Mouse (Mus musculus) layer of hippocampus, adult 2 months (tissue): ENCODE measurements around the gene Ppp1r1a. TPM values are rescaled to one million over a fixed set of nuclear protein-coding genes. Genes with fewer than 3 reads are reported as not detected.

Experiments
- DNase-seq, 2 experiments: peaks; one replicate each; pipeline ENCODE4 v3.0.0; 2022; ENCODE audit warnings: low spot score in 2 of 2
- H3K27ac ChIP-seq: fragments of 200-600 bp; 2 replicates; pipeline ENCODE4 v1.8.1; 2022
- H3K4me3 ChIP-seq: fragments of 200-600 bp; 2 replicates; pipeline ENCODE4 v1.8.1; 2022; ENCODE audit warnings: mild to moderate bottlenecking
- CTCF ChIP-seq: fragments of 200-600 bp; conservative IDR thresholded peaks from 2 replicates; pipeline ENCODE4 v1.8.1; 2022; ENCODE audit warnings: antibody characterized with exemption, mild to moderate bottlenecking, moderate library complexity
- total RNA-seq, 2 experiments: library from RNA; stranded (reverse); gene quantifications; 2 replicates each; pipeline ENCODE4 v1.2.3; 2021

Ppp1r1a gene
- total RNA-seq, 2 experiments from 2014 or later = 118 to 136 TPM

GRCm38 (mm10) chr15:103535030-103535429 is 2.8 kb downstream of the Ppp1r1a start:
- DNase-seq = peak in 1 of 2 experiments; percentile 11
- no peak for TF ChIP-seq CTCF
- H3K27ac ChIP-seq = peak overlapping the region; percentile 63
- H3K4me3 ChIP-seq = no peak overlapping the region

GRCm38 (mm10) chr15:103534054-103534620 is 3.7 kb downstream of the Ppp1r1a start:
- peak in 1 of 2 experiments; percentile 9 for DNase-seq
- Histone ChIP-seq H3K4me3 (no peak overlapping the region), H3K27ac (peak overlapping the region; percentile 63; the same call in 1 of the 2 replicates)
- no peak for TF ChIP-seq CTCF

GRCm38 (mm10) chr15:103530372-103530771 is 7.4 kb downstream of the Ppp1r1a start:
- H3K4me3 ChIP-seq = no peak overlapping the region
- TF ChIP-seq CTCF = peak; percentile 99
- peak; percentile 73 to 75 for DNase-seq
- H3K27ac ChIP-seq = peak overlapping the region; percentile 55; the same call in 1 of the 2 replicates

- peak overlapping the region; percentile 77 for H3K27ac ChIP-seq
- H3K4me3 ChIP-seq = no peak overlapping the region
- TF ChIP-seq CTCF = no peak
- no peak for DNase-seq
Measured at GRCm38 (mm10) chr15:103523156-103523555, 14.6 kb downstream of the Ppp1r1a start.

- no peak for TF ChIP-seq CTCF
- Histone ChIP-seq H3K4me3 (no peak overlapping the region), H3K27ac (peak overlapping the region; percentile 77)
- no peak for DNase-seq
Measured at GRCm38 (mm10) chr15:103522458-103523099, 15.2 kb downstream of the Ppp1r1a start.

GRCm38 (mm10) chr15:103519386-103520378 is 18.1 kb downstream of the Ppp1r1a start:
- no peak for TF ChIP-seq CTCF
- Histone ChIP-seq H3K27ac (peak overlapping the region; percentile 51; the same call in 1 of the 2 replicates), H3K4me3 (no peak overlapping the region)
- DNase-seq = no peak

GRCm38 (mm10) chr15:103518600-103519385 is 19.0 kb downstream of the Ppp1r1a start:
- no peak for TF ChIP-seq CTCF
- H3K27ac ChIP-seq = peak overlapping the region; percentile 51; the same call in 1 of the 2 replicates
- no peak overlapping the region for H3K4me3 ChIP-seq
- no peak for DNase-seq

- no peak overlapping the region for H3K4me3 ChIP-seq
- DNase-seq = no peak
- H3K27ac ChIP-seq = peak overlapping the region; percentile 37; the same call in 1 of the 2 replicates
- no peak for TF ChIP-seq CTCF
Measured at GRCm38 (mm10) chr15:103514914-103515313, 22.9 kb downstream of the Ppp1r1a start.

- no peak for TF ChIP-seq CTCF
- peak; percentile 75 to 83 for DNase-seq
- H3K4me3 ChIP-seq = peak overlapping the region; percentile 55
- peak overlapping the region; percentile 90 for H3K27ac ChIP-seq
Measured at GRCm38 (mm10) chr15:103514119-103514518, 23.7 kb downstream of the Ppp1r1a start.

GRCm38 (mm10) chr15:103513621-103514031 is 24.2 kb downstream of the Ppp1r1a start:
- DNase-seq = no peak
- Histone ChIP-seq H3K27ac (peak overlapping the region; percentile 90), H3K4me3 (peak overlapping the region; percentile 55)
- no peak for TF ChIP-seq CTCF

GRCm38 (mm10) chr15:103511652-103512051 is 26.2 kb downstream of the Ppp1r1a start:
- peak; percentile 66 to 70 for DNase-seq
- Histone ChIP-seq H3K27ac (peak overlapping the region; percentile 76), H3K4me3 (peak overlapping the region; percentile 1; the same call in 1 of the 2 replicates)
- peak; percentile 68 for TF ChIP-seq CTCF

- Histone ChIP-seq H3K4me3 (no peak overlapping the region), H3K27ac (peak overlapping the region; percentile 43; the same call in 1 of the 2 replicates)
- no peak for TF ChIP-seq CTCF
- no peak for DNase-seq
Measured at GRCm38 (mm10) chr15:103509317-103509716, 28.5 kb downstream of the Ppp1r1a start.
